Mouse (Mus musculus) MEL-GATA-1-ER (cell line): ENCODE data around the gene Gm17651.

ENCODE experiments used
- DNase-seq: peaks from one replicate; pipeline ENCODE4 v3.0.0-alpha.2; 2012; ENCODE audit warnings: low read depth; ENCODE audit errors: extremely low read depth

Gm17651 gene

GRCm38 (mm10) chr3:97674644-97675110 lies at the start of gene Gm17651:
TSS of gene Gm17651 (minus strand) at chr3:97674694.
- no peak for DNase-seq

- no peak for DNase-seq
Observed at GRCm38 (mm10) chr3:97719116-97719515, 44.6 kb upstream of the Gm17651 start.

GRCm38 (mm10) chr3:97715922-97716321 lies 41.4 kb upstream of the Gm17651 start:
- peak; percentile 21 for DNase-seq

GRCm38 (mm10) chr3:97710881-97711280 lies 36.4 kb upstream of the Gm17651 start:
- no peak for DNase-seq

- no peak for DNase-seq
Observed at GRCm38 (mm10) chr3:97710134-97710533, 35.6 kb upstream of the Gm17651 start.

- DNase-seq: no peak
Observed at GRCm38 (mm10) chr3:97706561-97706960, 32.1 kb upstream of the Gm17651 start.

- no peak for DNase-seq
Observed at GRCm38 (mm10) chr3:97705508-97705907, 31.0 kb upstream of the Gm17651 start.

- peak; percentile 89 for DNase-seq
Observed at GRCm38 (mm10) chr3:97702448-97703080, 28.1 kb upstream of the Gm17651 start.

- DNase-seq: no peak
Observed at GRCm38 (mm10) chr3:97701198-97701597, 26.7 kb upstream of the Gm17651 start.

GRCm38 (mm10) chr3:97699061-97699460 lies 24.6 kb upstream of the Gm17651 start:
- DNase-seq: no peak

- no peak for DNase-seq
Observed at GRCm38 (mm10) chr3:97697291-97697690, 22.8 kb upstream of the Gm17651 start.

GRCm38 (mm10) chr3:97696866-97697265 lies 22.4 kb upstream of the Gm17651 start:
- no peak for DNase-seq

- DNase-seq: no peak
Observed at GRCm38 (mm10) chr3:97693806-97694205, 19.3 kb upstream of the Gm17651 start.

- DNase-seq: no peak
Observed at GRCm38 (mm10) chr3:97691443-97692017, 17.0 kb upstream of the Gm17651 start.

- DNase-seq: no peak
Observed at GRCm38 (mm10) chr3:97690590-97690989, 16.1 kb upstream of the Gm17651 start.

GRCm38 (mm10) chr3:97689289-97689688 lies 14.8 kb upstream of the Gm17651 start:
- DNase-seq: peak; percentile 55

- no peak for DNase-seq
Observed at GRCm38 (mm10) chr3:97686372-97687117, 12.1 kb upstream of the Gm17651 start.

GRCm38 (mm10) chr3:97683560-97684195 lies 9.2 kb upstream of the Gm17651 start:
- DNase-seq: no peak

- DNase-seq: no peak
Observed at GRCm38 (mm10) chr3:97682576-97682975, 8.1 kb upstream of the Gm17651 start.

GRCm38 (mm10) chr3:97682159-97682502 lies 7.6 kb upstream of the Gm17651 start:
- no peak for DNase-seq

- peak; percentile 97 for DNase-seq
Observed at GRCm38 (mm10) chr3:97681321-97682158, 7.0 kb upstream of the Gm17651 start.
